Mouse (Mus musculus) bone marrow macrophage, adult 2 months (primary cell): Measurements from ENCODE around the gene Homer1.

Experiments used
- CTCF ChIP-seq: IDR thresholded peaks from 2 replicates; pipeline ENCODE4 v1.5.1; 2012; ENCODE audit warnings: low read depth, mild to moderate bottlenecking, low read length, moderate library complexity
- POLR2A ChIP-seq: IDR thresholded peaks from 2 replicates; pipeline ENCODE4 v1.6.1; 2012; ENCODE audit warnings: mild to moderate bottlenecking, low read depth, low read length, borderline replicate concordance

DNA sequence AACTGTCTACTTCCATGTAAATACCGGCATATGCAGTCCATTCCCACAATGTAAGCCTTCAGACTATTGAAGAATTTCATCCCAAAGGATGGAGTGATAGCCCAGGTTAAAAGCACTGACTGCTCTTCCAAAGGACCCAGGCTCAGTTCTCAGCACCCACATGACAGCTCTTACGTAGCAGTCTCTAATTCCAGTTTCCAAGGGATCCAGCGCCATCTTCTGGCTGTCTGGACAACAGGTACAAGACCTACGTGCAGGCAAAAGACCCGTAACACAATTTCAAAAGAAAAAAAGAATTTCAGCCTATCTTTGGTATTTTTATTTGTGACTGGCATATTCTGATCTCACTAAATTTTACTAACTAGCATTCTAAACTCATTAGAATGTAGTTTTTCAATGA, 75.0 kb downstream of the Homer1 start:
- TF ChIP-seq CTCF (0 out of 2 replicates have a peak, but pooled peaks have one; percentile 11), POLR2A (no peak)
